Mouse (Mus musculus) duodenum, adult 2 months (tissue): Measurements from ENCODE around the gene Ccl7. TPM values are rescaled to one million over a fixed set of nuclear protein-coding genes. Genes with fewer than 3 reads are reported as not detected.

Experiments used
- polyA plus RNA-seq: library from polyadenylated mRNA; depleted of rRNA; stranded (reverse); fragments of >200 nt; gene quantifications from 2 replicates; pipeline ENCODE4 v1.2.3, GENCODE M21; 2012; ENCODE audit warnings: low replicate concordance; rRNA removed

The Ccl7 gene
- 0.33 and 1.2 TPM in 2 replicates for polyA plus RNA-seq

GRCm38 (mm10) chr11:82045471-82045870 is at the start of gene Ccl7:
Ccl7 (plus strand) TSS chr11:82045712.

GRCm38 (mm10) chr11:82035356-82035755 is 10.2 kb upstream of the Ccl7 start, which contains the start of gene Ccl2:
Ccl2 (plus strand) TSS chr11:82035571.

GRCm38 (mm10) chr11:82038535-82038934 is 7.0 kb upstream of the Ccl7 start, which contains the start of gene Gm17268:
Gm17268 (minus strand) TSS chr11:82038562.

GRCm38 (mm10) chr11:82057646-82058045 is 12.1 kb downstream of the Ccl7 start, which contains the start of gene Ccl11:
Ccl11 (plus strand) TSS chr11:82057823.

Other genes with a start within 250 kb of the Ccl7 start
- not detected in 2 replicates for gene 5530401A14Rik, start 185.0 kb upstream of the Ccl7 start, polyA plus RNA-seq
- gene Asic2, start 77.3 kb upstream of the Ccl7 start, polyA plus RNA-seq = 0.97 and 1.4 TPM in 2 replicates
- 1.5 and 4.4 TPM in 2 replicates for gene Ccl2, start 10.1 kb upstream of the Ccl7 start, polyA plus RNA-seq
- not detected in 2 replicates for gene Gm17268, start 7.2 kb upstream of the Ccl7 start, polyA plus RNA-seq
- gene Ccl11, start 12.1 kb downstream of the Ccl7 start, polyA plus RNA-seq = 13.1 and 38.8 TPM in 2 replicates
- gene Ccl12, start 56.1 kb downstream of the Ccl7 start, polyA plus RNA-seq = 0.36 and 1.7 TPM in 2 replicates
- 0.40 and 0.47 TPM in 2 replicates for gene Ccl8, start 69.5 kb downstream of the Ccl7 start, polyA plus RNA-seq